Mouse (Mus musculus) liver (tissue): ENCODE data around the gene Aldoc.

ENCODE experiments used
- DNase-seq: peaks from one replicate; pipeline ENCODE4 v3.0.0-alpha.2; 2020; ENCODE audit warnings: mixed read lengths

The Aldoc gene

GRCm38 (mm10) chr11:78363309-78364007 lies 40.7 kb downstream of the Aldoc start:
- DNase-seq: no peak

GRCm38 (mm10) chr11:78364103-78364502 lies 41.3 kb downstream of the Aldoc start:
- DNase-seq: no peak

- DNase-seq: no peak
These were observed 44.9 kb downstream of the Aldoc start for GRCm38 (mm10) chr11:78367456-78368225.

GRCm38 (mm10) chr11:78370389-78370788 lies 47.6 kb downstream of the Aldoc start:
- no peak for DNase-seq

GRCm38 (mm10) chr11:78371711-78372110 lies 48.9 kb downstream of the Aldoc start:
- DNase-seq: no peak

GRCm38 (mm10) chr11:78372166-78372565 lies 49.4 kb downstream of the Aldoc start:
- DNase-seq: no peak

- DNase-seq: no peak
These were observed 49.8 kb downstream of the Aldoc start for GRCm38 (mm10) chr11:78372610-78373009.

GRCm38 (mm10) chr11:78374147-78374546 lies 51.4 kb downstream of the Aldoc start:
- no peak for DNase-seq
